Comparison of ENCODE assay signal across 8 mouse cellular contexts in the genomic region with DNA sequence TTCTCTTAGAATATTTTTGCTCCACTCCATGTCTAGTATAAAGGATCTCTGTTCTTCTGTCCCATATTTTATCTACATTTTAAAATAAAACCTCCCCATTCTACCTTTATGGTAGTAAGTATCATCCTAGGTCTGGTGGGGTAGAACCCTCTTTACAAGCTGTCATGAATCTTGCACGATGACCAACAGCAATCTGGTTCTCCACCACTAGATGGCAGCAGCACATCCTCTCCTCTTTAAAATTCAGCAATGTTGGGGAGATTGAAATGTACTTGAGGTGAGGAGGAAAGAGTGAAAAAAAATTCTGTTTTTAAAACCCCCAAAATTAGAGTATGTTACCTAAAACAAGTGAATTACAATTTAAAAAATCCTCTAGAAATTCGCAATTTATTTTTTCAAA.
DNase-seq lines count a peak whose midpoint lies in the region; TF ChIP-seq lines count a peak whose summit lies in the region.

No protein-coding gene starts in this region.

- no peaks in the 10 kb centered on the region for H3K36me3 ChIP-seq in E14TG2a.4 (ENCODE audit: insufficient read depth, low read length)
- no peaks in the 10 kb centered on the region for H3K36me3 ChIP-seq in midbrain, embryonic 10.5 days

- TF ChIP-seq CTCF in E14TG2a.4 (conservative IDR thresholded peaks at IDR 0.05; ENCODE audit: low read length), result peak; percentile 62

- intact Hi-C loops in gastrocnemius, postnatal 36 days (cut with DNase I), result no loop called here

- H3K27me3 ChIP-seq in E14TG2a.4 (ENCODE audit: insufficient read depth, low read length), result no peaks in the 10 kb centered on the region
- H3K27me3 ChIP-seq in midbrain, embryonic 10.5 days (ENCODE audit: low read depth, poor library complexity, severe bottlenecking), result no peaks in the 10 kb centered on the region

- no peaks in the 10 kb centered on the region for H3K4me1 ChIP-seq in E14TG2a.4 (replicated peaks; ENCODE audit: low read depth, low read length)
- no peaks in the 10 kb centered on the region for H3K4me1 ChIP-seq in midbrain, embryonic 10.5 days

- H3K4me3 ChIP-seq in E14TG2a.4 (replicated peaks; ENCODE audit: low read length), result no peak overlapping the region
- H3K4me3 ChIP-seq in midbrain, embryonic 10.5 days, result no peak overlapping the region

- peaks cover 26% of the 10 kb centered on the region for H3K9me3 ChIP-seq in E14TG2a.4 (ENCODE audit: low read length)
- no peaks in the 10 kb centered on the region for H3K9me3 ChIP-seq in midbrain, embryonic 10.5 days (replicated peaks)

- H3K27ac ChIP-seq in midbrain, embryonic 10.5 days (replicated peaks), result no peak overlapping the region

- WGBS in midbrain, embryonic 10.5 days, result 36% methylated on average over 2 of the region's 2 CpGs

- DNase-seq in gastrocnemius, postnatal 10 days, result peak; percentile 33
- DNase-seq in gastrocnemius, postnatal 36 days, result no peak
- peak; percentile 46 for DNase-seq in cerebellum, adult 8-10 months
- peak; percentile 52 for DNase-seq in forelimb bud, embryonic 11.5 days (ENCODE audit: low read depth, low spot score)
- DNase-seq in layer of hippocampus, adult 8-10 months (ENCODE audit: low spot score in 2 of 2), result peak; percentile 16 to 69
- DNase-seq in midbrain, embryonic 10.5 days (ENCODE audit: low spot score), result peak; percentile 50
- DNase-seq in T-cell, adult 2 months (ENCODE audit: low spot score), result no peak

Comparison
In these comparisons a context has a peak if more than half of its experiments do, and no peak if none do; other contexts are left out.
1. DNase-seq: peak in gastrocnemius, postnatal 10 days (single experiment), cerebellum, adult 8-10 months (single experiment), forelimb bud, embryonic 11.5 days (single experiment), layer of hippocampus, adult 8-10 months (2 of 2) and midbrain, embryonic 10.5 days (single experiment); none in gastrocnemius, postnatal 36 days (0 of 2) and T-cell, adult 2 months (single experiment).